Comparison of ENCODE assay signal across 13 mouse cellular contexts in the genomic region with DNA sequence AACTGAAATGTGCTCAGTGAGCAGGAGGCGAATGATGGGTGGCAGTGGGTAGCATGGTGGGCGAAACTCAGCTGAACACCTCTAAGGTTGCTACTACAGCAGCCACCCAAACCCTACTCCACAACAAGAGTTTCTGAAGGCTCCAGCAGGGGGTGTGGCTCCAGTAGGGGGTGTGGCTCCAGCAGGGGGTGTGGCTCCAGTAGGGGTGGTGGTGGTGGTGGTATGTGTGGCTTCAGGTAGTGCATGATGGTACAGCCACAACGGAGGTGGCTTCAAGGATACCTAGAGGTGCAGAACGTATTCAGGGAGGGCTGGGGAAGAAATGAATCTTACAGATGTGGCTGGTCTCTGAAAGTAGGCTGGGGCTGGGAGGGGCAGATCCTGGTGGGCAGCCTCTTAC. TPM values are rescaled to one million over a fixed set of nuclear protein-coding genes. Genes with fewer than 3 reads are reported as not detected.
A peak's percentile ranks its signal among the peaks of the same experiment; 100 is the strongest.
DNase-seq lines count a peak whose midpoint lies in the region; ATAC-seq and TF ChIP-seq lines count a peak whose summit lies in the region.
"Had no signal": no experiment of that assay in that cellular context is flagged by ENCODE, and none has a peak within 500 bp of the region (broad histone marks: within the 10 kb centered on the region; RNA-seq: fewer than 3 reads in every experiment).

No protein-coding gene starts in this region.

- H3K9me3 ChIP-seq in neural tube, embryonic 15.5 days (replicated peaks), result no peaks in the 10 kb centered on the region
- no peaks in the 10 kb centered on the region for H3K9me3 ChIP-seq in MEL (replicated peaks; ENCODE audit: insufficient read depth, low read length)
- H3K9me3 ChIP-seq in liver, embryonic 13.5 days (replicated peaks), result no peaks in the 10 kb centered on the region
- H3K9me3 ChIP-seq: limb, embryonic 10.5 days had no signal

- no peak for TF ChIP-seq RAD21 in MEL (IDR thresholded peaks at IDR 0.05; ENCODE audit: low read depth, low read length)

- 75% methylated on average over 4 of the region's 4 CpGs for WGBS in neural tube, embryonic 15.5 days
- WGBS in liver, embryonic 13.5 days (ENCODE audit: insufficient replicate concordance), result 48% methylated on average over 4 of the region's 4 CpGs

- 0 out of 2 replicates have a peak overlapping the region, but pooled peaks have one; percentile 1 for H3K4me2 ChIP-seq in neural tube, embryonic 15.5 days
- H3K4me2 ChIP-seq in liver, embryonic 13.5 days, result no peak overlapping the region
- H3K4me2 ChIP-seq: hindbrain, embryonic 14.5 days had no signal

- TF ChIP-seq EP300 in MEL (IDR thresholded peaks at IDR 0.05; ENCODE audit: low read depth in 1 of 2, low read length in 2 of 2), result no peak

- no peak for TF ChIP-seq CTCF in MEL (IDR thresholded peaks at IDR 0.05 in 2 of 3, conservative IDR thresholded peaks at IDR 0.05 in 1 of 3; ENCODE audit: control insufficient read depth in 1 of 3, insufficient read depth in 1 of 3, low read depth in 2 of 3, low read length in 3 of 3, poor library complexity in 1 of 3, severe bottlenecking in 1 of 3)

- H3K27me3 ChIP-seq in neural tube, embryonic 15.5 days (replicated peaks), result no peaks in the 10 kb centered on the region
- H3K27me3 ChIP-seq in MEL (ENCODE audit: control insufficient read depth in 1 of 2, insufficient read depth in 2 of 2, low read length in 2 of 2), result no peaks in the 10 kb centered on the region
- no peaks in the 10 kb centered on the region for H3K27me3 ChIP-seq in liver, embryonic 13.5 days

- H3K27ac ChIP-seq in neural tube, embryonic 15.5 days (replicated peaks), result no peak overlapping the region
- H3K27ac ChIP-seq in MEL (ENCODE audit: control insufficient read depth, low read depth, low read length), result peak overlapping the region; percentile 58
- H3K27ac ChIP-seq in liver, embryonic 13.5 days, result no peak overlapping the region
- H3K27ac ChIP-seq: hindbrain, embryonic 14.5 days; limb, embryonic 10.5 days had no signal

- peaks cover 24% of the 10 kb centered on the region; the same call in 1 of the 2 replicates for H3K36me3 ChIP-seq in neural tube, embryonic 15.5 days
- H3K36me3 ChIP-seq in MEL (ENCODE audit: control insufficient read depth in 1 of 2, insufficient read depth in 2 of 2, low read length in 2 of 2), result peaks cover 5 to 18% of the 10 kb centered on the region in 2 experiments
- H3K36me3 ChIP-seq in liver, embryonic 13.5 days, result 0 out of 2 replicates have a peak, but pooled peaks cover 18% of the 10 kb centered on the region

- ATAC-seq in neural tube, embryonic 15.5 days (ENCODE audit: low FRiP score), result no peak
- no peak for ATAC-seq in liver, embryonic 13.5 days (ENCODE audit: low read depth)

- peaks cover 37% of the 10 kb centered on the region for H3K79me2 ChIP-seq in MEL (ENCODE audit: control insufficient read depth, insufficient read depth, low read length, poor library complexity)

- H3K4me3 ChIP-seq in neural tube, embryonic 15.5 days (replicated peaks), result no peak overlapping the region
- no peak overlapping the region for H3K4me3 ChIP-seq in MEL (ENCODE audit: control insufficient read depth in 1 of 2, insufficient read depth in 1 of 2, low read depth in 2 of 2, low read length in 2 of 2)
- H3K4me3 ChIP-seq in liver, embryonic 13.5 days (replicated peaks), result no peak overlapping the region
- H3K4me3 ChIP-seq: limb, embryonic 10.5 days; myocyte had no signal

- peak in 1 of 2 experiments; percentile 25; a peak in 1 of 4 replicates for TF ChIP-seq POLR2A in MEL (IDR thresholded peaks at IDR 0.05; ENCODE audit: control insufficient read depth in 1 of 2, insufficient read depth in 1 of 2, low read depth in 1 of 2, low read length in 2 of 2, poor library complexity in 1 of 2)

- H3K9ac ChIP-seq in neural tube, embryonic 15.5 days (replicated peaks), result no peak overlapping the region
- H3K9ac ChIP-seq in MEL (ENCODE audit: control insufficient read depth, low read depth, low read length, poor library complexity, severe bottlenecking), result no peak overlapping the region
- H3K9ac ChIP-seq in liver, embryonic 13.5 days, result no peak overlapping the region
- H3K9ac ChIP-seq: hindbrain, embryonic 14.5 days had no signal

- DNase-seq in neural tube, embryonic 10.5 days (ENCODE audit: extremely low spot score, low spot score), result no peak
- peak; percentile 78 for DNase-seq in MEL (ENCODE audit: low read depth, low spot score)
- peak; percentile 62 for DNase-seq in liver, embryonic 13.5 days
- DNase-seq in thymus, postnatal 36 days, result peak; percentile 43 to 45
- no peak for DNase-seq in embryo, embryonic 10.5 days (ENCODE audit: low spot score)
- no peak for DNase-seq in cerebellum, postnatal 4 days (ENCODE audit: low spot score in 2 of 2)
- DNase-seq: heart, adult 11 months; lung, postnatal 10 days; right cerebral cortex, postnatal 25 days had no signal

- H3K4me1 ChIP-seq in neural tube, embryonic 15.5 days, result peaks cover 70% of the 10 kb centered on the region
- peaks cover 7 to 33% of the 10 kb centered on the region in 2 experiments for H3K4me1 ChIP-seq in MEL (ENCODE audit: control insufficient read depth in 1 of 2, insufficient read depth in 2 of 2, low read length in 2 of 2)
- peaks cover 76% of the 10 kb centered on the region for H3K4me1 ChIP-seq in liver, embryonic 13.5 days (replicated peaks)

TF ChIP-seq in MEL, 35 proteins besides CTCF, POLR2A, EP300 and RAD21:
- no peak for TF ChIP-seq ZMIZ1 (IDR thresholded peaks at IDR 0.05; ENCODE audit: low read depth, low read length)
- peak; percentile 54; the same call in 1 of the 2 replicates for TF ChIP-seq MAZ (IDR thresholded peaks at IDR 0.05; ENCODE audit: low read depth, low read length)
- TF ChIP-seq ETS1 (IDR thresholded peaks at IDR 0.05; ENCODE audit: low read depth, low read length), result 0 out of 2 replicates have a peak, but pooled peaks have one; percentile 12
- TF ChIP-seq UBTF (IDR thresholded peaks at IDR 0.05; ENCODE audit: borderline replicate concordance, insufficient read depth, low read depth, low read length), result no peak
- TF ChIP-seq SIN3A (IDR thresholded peaks at IDR 0.05; ENCODE audit: low read length), result peak; percentile 58
- no peak for TF ChIP-seq POLR2AphosphoS5 (IDR thresholded peaks at IDR 0.05; ENCODE audit: borderline replicate concordance, low read depth, low read length)

RNA-seq across cellular contexts. Expression of a gene that starts 5.7 kb away (rescaled TPM):
- 48.8 and 62.8 TPM in 2 replicates for polyA plus RNA-seq in neural tube, embryonic 15.5 days (2015; fragmentation: Nextera tagmentation; extraction: Ambion mirVana)
- total RNA-seq in MEL (2012; rRNA removed), result 20.6 and 25.2 TPM in 2 replicates
- 10 to 100 TPM in 1 of 2 experiments, not detected in 1; 33.2 TPM for polyA plus RNA-seq in MEL (2012; ENCODE audit: insufficient read depth in 1 of 2, insufficient read length in 2 of 2, low read depth in 1 of 2, low replicate concordance in 2 of 2, missing spikeins in 1 of 2)
- polyA plus RNA-seq in liver, embryonic 13.5 days (2015; fragmentation: Nextera tagmentation; extraction: Ambion mirVana), result 3.5 TPM in 2 replicates

Comparison
In these comparisons a context has a peak if more than half of its experiments do, and no peak if none do; other contexts are left out.
1. DNase-seq: peak in MEL (single experiment), liver, embryonic 13.5 days (single experiment) and thymus, postnatal 36 days (2 of 2); none in neural tube, embryonic 10.5 days (single experiment), embryo, embryonic 10.5 days (single experiment) and cerebellum, postnatal 4 days (0 of 2).